Mouse (Mus musculus): Measurements from ENCODE around the gene Gstp3. TPM values are rescaled to one million over a fixed set of nuclear protein-coding genes. Genes with fewer than 3 reads are reported as not detected.
A peak's percentile ranks its signal among the peaks of the same experiment; 100 is the strongest.
"Not testable (repeated sequence)": the region's sequence is repeated elsewhere in the genome, so short reads cannot be mapped to it uniquely, and the experiment has no call there.

Gene Gstp3
- total RNA-seq, 2 experiments from 2014 or later = 42.6 to 90.1 TPM

- not testable (repeated sequence) for DNase-seq
These were observed 902 bp upstream of the Gstp3 start for GRCm38 (mm10) chr19:4060044-4060898.

GRCm38 (mm10) chr19:4058581-4058980, 788 bp downstream of the Gstp3 start:
- DNase-seq = peak; percentile 46

- DNase-seq = no peak
These were observed 1.4 kb downstream of the Gstp3 start for GRCm38 (mm10) chr19:4057962-4058361.

- no peak for DNase-seq
These were observed 2.0 kb downstream of the Gstp3 start for GRCm38 (mm10) chr19:4057389-4057788.

GRCm38 (mm10) chr19:4056727-4057126, 2.6 kb downstream of the Gstp3 start:
- DNase-seq = no peak

- no peak for DNase-seq
These were observed 3.2 kb downstream of the Gstp3 start for GRCm38 (mm10) chr19:4055947-4056693.

GRCm38 (mm10) chr19:4055216-4055946, 4.0 kb downstream of the Gstp3 start:
- no peak for DNase-seq

- DNase-seq = no peak
These were observed 4.8 kb downstream of the Gstp3 start for GRCm38 (mm10) chr19:4054613-4055012.

GRCm38 (mm10) chr19:4052516-4053030, 6.8 kb downstream of the Gstp3 start:
- no peak for DNase-seq

- peak; percentile 84 for DNase-seq
These were observed 7.4 kb downstream of the Gstp3 start for GRCm38 (mm10) chr19:4051741-4052515.

GRCm38 (mm10) chr19:4051016-4051415, 8.4 kb downstream of the Gstp3 start:
- no peak for DNase-seq

GRCm38 (mm10) chr19:4049069-4049468, 10.3 kb downstream of the Gstp3 start:
- not testable (repeated sequence) for DNase-seq

- DNase-seq = peak; percentile 91
These were observed 11.5 kb downstream of the Gstp3 start for GRCm38 (mm10) chr19:4047859-4048258.

- no peak for DNase-seq
These were observed 12.5 kb downstream of the Gstp3 start for GRCm38 (mm10) chr19:4046866-4047254.

- DNase-seq = peak; percentile 79
These were observed 13.2 kb downstream of the Gstp3 start, which contains the start of gene Gstp2 for GRCm38 (mm10) chr19:4045966-4046865. TSS of gene Gstp2 (minus strand) at chr19:4046023.

GRCm38 (mm10) chr19:4044109-4044508, 15.3 kb downstream of the Gstp3 start:
- not testable (repeated sequence) for DNase-seq

GRCm38 (mm10) chr19:4042124-4042523, 17.2 kb downstream of the Gstp3 start:
- peak; percentile 24 for DNase-seq

GRCm38 (mm10) chr19:4041500-4041899, 17.9 kb downstream of the Gstp3 start:
- DNase-seq = not testable (repeated sequence)

GRCm38 (mm10) chr19:4040941-4041340, 18.4 kb downstream of the Gstp3 start:
- DNase-seq = not testable (repeated sequence)

- peak; percentile 93 for DNase-seq
These were observed 21.6 kb downstream of the Gstp3 start, which contains the start of gene Gstp1 for GRCm38 (mm10) chr19:4037788-4038232. TSS of gene Gstp1 (minus strand) at chr19:4037985.

Measured in adrenal gland, postnatal 10 days (tissue).